Mouse (Mus musculus) splenic B cell, adult 2 months (primary cell): ENCODE results near the gene Osbp2.

Experiments
- DNase-seq: peaks from one replicate; pipeline ENCODE4 v3.0.0-alpha.2; 2011; ENCODE audit warnings: low read depth, low spot score
- H3K27me3 ChIP-seq: 2 replicates; pipeline ENCODE4 v1.6.1; 2012; ENCODE audit warnings: mild to moderate bottlenecking, low read length, moderate library complexity, mixed read lengths; ENCODE audit not compliant: control insufficient read depth, poor library complexity, insufficient read depth, severe bottlenecking
- H3K36me3 ChIP-seq: 2 replicates; pipeline ENCODE4 v1.6.1; 2012; ENCODE audit warnings: mild to moderate bottlenecking, low read length, moderate library complexity, mixed read lengths; ENCODE audit not compliant: control insufficient read depth, poor library complexity, insufficient read depth, severe bottlenecking

Osbp2 gene

DNA sequence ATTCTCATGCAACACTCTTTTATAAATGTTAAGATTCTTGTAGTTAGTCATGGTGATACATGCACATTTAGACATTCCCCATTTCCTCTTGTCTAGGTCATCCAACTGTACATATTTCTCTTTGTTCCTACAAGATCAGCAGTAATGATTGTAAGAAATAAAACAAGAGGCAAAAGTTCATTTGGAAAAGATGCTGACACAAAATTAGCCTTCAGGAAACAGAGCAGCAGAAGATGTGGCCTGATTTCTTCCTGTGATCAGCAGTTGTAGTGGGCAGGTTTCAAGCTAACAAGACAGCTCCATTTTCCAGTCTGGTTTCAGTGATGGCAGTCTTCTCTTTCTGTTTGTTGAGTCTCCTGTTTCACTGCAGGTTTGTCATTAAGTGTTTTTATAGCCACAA is 47.8 kb downstream of the Osbp2 start:
- Histone ChIP-seq H3K27me3 (no peaks in the 10 kb centered on the region), H3K36me3 (no peaks in the 10 kb centered on the region)
- DNase-seq, result no peak

DNA sequence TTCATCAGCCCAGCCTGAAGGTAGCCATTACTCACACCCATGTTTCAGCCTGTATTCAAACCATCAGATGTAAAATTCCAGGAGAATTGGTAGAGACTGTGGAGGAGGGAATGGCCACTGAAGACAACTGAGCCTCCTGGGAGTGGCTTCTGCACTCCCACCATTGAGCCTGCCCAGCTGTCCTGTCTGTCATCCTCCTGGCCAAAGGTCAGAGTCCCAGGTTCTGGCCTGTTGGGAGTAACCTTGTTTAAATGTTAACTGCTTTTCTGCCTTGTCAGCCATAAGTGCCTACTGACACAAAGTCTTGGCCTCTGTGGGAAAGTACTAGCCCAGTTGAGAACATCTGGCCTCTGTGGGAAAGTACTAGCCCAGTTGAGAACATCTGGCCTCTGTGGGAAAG is 50.4 kb downstream of the Osbp2 start:
- DNase-seq, result no peak
- no peaks in the 10 kb centered on the region for H3K36me3 ChIP-seq
- no peaks in the 10 kb centered on the region for H3K27me3 ChIP-seq

DNA sequence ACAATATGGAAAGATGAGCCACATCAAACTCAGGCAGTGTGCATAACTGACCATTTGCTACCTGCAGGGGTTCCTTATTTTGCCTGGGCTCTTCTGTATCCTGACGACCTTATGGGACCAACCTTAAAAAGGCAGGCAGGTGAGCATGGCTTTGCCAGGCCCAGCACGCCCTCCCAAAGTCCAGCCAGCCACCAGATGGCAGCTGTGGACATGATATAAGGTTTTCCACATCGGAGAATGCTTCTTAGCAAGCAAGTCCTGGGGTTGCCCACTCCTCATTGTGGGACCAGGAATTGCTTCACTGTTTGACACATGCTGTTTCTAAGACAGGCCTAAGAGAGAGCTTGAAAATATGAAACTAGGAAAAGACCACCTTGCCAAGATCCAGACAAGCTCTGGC is 55.5 kb downstream of the Osbp2 start:
- Histone ChIP-seq H3K36me3 (no peaks in the 10 kb centered on the region), H3K27me3 (no peaks in the 10 kb centered on the region)
- DNase-seq, result no peak

DNA sequence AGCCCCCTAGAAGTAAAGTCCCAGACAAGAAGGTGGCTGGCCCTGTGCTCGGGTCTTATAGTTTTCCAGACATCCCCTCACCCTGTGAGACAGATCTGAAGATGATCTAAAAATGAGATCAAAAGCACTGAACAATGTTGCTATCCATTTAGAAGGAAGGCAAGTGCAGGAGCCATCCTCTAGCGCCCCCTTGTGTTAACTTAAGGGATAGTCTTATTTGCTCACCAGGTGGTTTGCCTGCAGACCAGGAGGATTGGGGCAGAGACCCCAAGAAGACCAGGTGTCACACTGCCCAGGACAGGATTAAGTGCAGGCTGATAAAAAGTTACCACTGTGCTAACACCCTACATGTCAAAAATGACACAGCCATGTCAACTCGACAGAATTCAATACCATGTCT is 58.3 kb downstream of the Osbp2 start:
- Histone ChIP-seq H3K36me3 (no peaks in the 10 kb centered on the region), H3K27me3 (no peaks in the 10 kb centered on the region)
- peak; percentile 45 for DNase-seq

DNA sequence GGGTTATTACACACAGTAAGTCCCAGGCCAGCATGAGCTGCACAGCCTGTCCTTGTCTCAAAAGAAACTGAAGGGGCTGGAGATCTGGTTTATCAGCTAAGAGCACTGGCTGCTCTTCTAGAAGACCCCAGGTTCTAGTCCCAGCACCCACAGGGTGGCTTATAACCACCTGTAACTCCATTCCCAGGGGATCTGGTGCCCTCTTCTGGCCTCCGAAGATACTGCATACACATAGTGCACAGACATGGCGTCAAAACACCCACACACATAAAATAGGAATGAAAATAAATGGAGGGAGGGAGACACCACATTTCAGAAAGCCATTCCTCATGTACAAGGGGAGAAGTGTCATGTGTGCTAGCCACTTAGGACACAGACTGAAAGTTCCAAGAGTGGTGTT is 59.1 kb downstream of the Osbp2 start:
- no peaks in the 10 kb centered on the region for H3K36me3 ChIP-seq
- no peaks in the 10 kb centered on the region for H3K27me3 ChIP-seq
- peak; percentile 4 for DNase-seq

DNA sequence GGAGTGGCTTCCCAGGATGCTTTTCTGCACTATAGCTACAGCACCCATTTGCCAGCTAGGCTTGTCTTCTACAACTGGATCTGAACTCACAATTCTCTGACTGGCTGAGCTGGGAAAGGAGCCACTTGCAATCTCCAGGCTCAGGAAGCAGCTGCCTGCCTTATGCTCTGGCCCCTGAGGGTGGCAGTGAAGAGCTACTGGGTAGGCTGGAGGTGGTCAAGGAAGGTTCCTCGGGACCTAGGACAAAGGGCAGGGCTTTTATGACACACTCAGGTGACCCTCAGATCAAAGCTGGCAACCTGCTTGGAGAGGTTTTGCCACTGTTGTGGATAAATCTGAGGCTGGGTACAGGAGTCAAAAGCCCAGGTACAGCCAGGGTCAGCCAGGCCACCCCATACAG is 61.6 kb downstream of the Osbp2 start:
- no peaks in the 10 kb centered on the region for H3K27me3 ChIP-seq
- DNase-seq, result no peak

DNA sequence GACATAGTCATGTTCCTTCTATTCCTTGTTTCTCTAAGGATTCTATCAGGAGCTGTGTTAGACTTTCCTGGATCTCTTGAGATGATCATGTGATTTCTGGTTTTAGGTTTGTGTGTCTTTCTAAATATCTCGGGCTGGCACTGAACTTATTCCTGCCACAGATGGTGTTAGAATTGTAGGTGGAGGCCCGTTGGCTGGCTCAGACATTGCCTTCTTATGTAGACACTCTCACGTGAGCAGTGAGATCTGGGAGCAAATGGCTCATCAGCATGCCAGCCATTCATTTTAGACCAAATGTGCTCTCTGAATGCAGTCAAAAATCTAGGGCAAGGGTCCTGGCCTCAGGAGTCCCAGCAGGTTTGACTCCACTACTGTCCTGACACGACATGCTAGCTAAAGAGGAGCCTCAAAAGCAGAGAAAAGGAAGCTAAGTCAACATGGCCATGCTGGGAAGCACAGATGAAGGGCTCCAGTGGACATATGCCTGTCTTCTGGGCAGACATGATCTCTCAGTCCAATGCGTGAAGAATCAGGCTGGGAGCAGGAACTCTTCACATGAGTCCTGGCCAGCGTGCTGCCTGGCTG is 66.0 kb downstream of the Osbp2 start:
- Histone ChIP-seq H3K27me3 (no peaks in the 10 kb centered on the region), H3K36me3 (no peaks in the 10 kb centered on the region)
- DNase-seq, result no peak

More for the DNA sequence above, 61.6 kb downstream of the Osbp2 start:
- H3K36me3 ChIP-seq, result no peaks in the 10 kb centered on the region

DNA sequence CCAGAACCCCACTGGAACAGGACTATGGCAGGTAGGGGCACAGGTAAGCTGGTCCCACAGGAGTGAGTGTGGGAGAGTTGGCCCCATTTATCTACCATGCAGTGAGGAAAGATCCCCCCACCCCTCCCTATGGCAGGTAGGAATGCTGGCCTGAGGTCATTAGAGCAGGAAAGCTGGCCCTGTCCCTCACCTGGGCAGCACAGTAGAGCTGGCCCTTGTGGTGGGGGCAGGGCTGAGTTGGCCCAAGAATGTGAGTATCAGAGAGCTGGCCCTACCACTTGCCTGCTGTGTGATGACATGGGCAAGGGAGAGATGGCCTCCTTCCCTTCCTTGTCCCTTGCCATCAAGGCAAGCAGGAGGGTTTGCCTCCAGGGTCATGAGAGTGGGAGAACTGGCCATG is 73.0 kb downstream of the Osbp2 start:
- DNase-seq, result no peak
- no peaks in the 10 kb centered on the region for H3K27me3 ChIP-seq
- H3K36me3 ChIP-seq, result no peaks in the 10 kb centered on the region

DNA sequence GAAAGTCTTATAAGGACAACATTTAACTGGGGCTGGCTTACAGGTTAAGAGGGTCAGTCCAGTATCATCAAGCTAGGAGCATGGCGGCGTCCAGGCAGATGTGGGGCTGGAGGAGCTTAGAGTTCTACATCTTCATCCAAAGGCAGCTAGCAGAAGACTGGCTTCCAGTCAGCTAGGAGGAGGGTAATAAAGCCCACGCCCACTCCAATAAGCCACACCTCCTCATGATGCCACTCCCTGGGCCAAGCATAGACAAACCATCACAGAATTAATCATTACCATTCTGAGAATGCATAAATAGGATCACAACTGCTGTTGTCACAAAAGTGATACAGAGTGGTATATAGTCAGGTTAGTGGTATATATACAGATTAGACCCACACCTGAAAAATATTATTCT is 73.8 kb downstream of the Osbp2 start:
- no peak for DNase-seq
- no peaks in the 10 kb centered on the region for H3K36me3 ChIP-seq

DNA sequence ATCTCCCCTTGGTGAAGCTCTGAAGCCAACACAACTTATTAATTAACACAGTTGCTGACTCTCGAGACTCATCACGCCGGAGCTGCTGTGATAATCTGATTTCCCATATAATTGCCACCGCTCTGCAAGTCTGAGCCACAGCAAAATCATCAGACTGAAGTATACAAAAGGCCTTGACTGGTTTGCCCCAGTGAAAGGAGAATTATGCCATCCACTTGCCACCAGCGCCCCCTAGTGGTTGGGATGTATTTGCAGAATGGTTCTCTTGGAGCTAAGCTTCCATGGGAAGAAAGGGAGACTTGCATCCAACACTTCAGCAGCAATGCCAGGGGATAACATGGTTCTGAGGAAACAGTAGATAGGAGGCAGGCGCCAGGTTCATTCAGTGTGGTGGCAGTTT is 77.1 kb downstream of the Osbp2 start:
- DNase-seq, result peak; percentile 75
- Histone ChIP-seq H3K36me3 (no peaks in the 10 kb centered on the region), H3K27me3 (no peaks in the 10 kb centered on the region)

More for the DNA sequence above, 73.8 kb downstream of the Osbp2 start:
- no peaks in the 10 kb centered on the region for H3K27me3 ChIP-seq

DNA sequence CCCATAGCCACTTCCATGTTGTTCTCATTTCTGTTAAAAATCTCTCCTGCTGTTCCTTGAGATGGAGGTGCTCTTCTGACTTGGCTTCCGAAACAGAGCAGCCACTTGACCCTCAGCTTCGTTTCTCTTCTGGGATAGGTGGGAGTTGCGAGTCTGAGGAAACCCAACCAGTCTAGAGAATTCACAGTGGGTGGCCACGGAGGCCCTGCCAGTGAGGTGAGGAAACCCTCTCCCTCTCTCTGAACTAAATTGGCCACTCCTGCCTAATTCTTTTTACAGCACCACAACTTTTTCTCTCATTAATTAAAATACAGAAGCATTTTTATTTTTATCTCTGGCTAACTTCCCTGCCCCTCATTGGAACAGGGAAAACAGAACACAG is 88.4 kb downstream of the Osbp2 start:
- DNase-seq, result no peak
- Histone ChIP-seq H3K27me3 (no peaks in the 10 kb centered on the region), H3K36me3 (no peaks in the 10 kb centered on the region)

DNA sequence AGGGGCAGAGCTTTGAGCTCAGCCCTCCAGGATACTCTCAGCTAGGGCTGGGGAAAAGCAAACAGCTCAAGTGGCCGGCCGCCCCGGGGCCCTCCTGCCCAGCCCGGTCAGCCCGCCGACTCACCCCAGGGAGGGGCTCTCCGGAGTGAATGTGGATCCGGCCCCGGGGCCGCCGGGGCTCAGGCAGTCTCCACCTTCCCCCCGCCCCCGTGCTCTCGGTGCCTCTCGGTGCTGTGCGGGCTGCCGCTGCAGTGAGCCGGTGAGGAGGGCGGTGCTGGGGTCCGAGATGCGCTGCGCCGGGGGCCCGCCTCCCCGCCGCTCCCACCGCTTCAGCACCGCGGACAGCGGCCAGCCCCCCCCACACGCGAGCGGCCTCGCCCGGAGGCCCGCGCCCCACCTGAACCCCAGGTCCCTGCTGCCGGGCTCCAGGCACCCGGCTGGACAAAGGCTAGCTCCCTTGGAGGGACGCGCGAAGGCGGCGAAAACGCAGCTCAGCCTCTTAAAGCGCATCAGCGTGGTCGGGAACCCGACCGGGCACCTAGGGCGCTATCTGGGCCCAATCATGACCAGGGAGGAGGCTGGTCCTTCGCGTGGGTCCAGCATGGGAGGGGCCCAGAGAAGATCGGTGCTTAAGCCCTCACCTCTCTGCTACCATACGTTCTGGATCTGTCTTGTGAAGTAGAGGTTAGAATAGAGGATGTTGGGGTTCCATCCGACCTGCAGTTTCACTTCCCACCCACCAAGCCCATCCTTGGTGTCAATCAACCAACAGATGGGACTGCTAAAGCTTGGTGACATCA is 89.0 kb downstream of the Osbp2 start:
- no peaks in the 10 kb centered on the region for H3K27me3 ChIP-seq
- H3K36me3 ChIP-seq, result no peaks in the 10 kb centered on the region
- peak; percentile 4 for DNase-seq

DNA sequence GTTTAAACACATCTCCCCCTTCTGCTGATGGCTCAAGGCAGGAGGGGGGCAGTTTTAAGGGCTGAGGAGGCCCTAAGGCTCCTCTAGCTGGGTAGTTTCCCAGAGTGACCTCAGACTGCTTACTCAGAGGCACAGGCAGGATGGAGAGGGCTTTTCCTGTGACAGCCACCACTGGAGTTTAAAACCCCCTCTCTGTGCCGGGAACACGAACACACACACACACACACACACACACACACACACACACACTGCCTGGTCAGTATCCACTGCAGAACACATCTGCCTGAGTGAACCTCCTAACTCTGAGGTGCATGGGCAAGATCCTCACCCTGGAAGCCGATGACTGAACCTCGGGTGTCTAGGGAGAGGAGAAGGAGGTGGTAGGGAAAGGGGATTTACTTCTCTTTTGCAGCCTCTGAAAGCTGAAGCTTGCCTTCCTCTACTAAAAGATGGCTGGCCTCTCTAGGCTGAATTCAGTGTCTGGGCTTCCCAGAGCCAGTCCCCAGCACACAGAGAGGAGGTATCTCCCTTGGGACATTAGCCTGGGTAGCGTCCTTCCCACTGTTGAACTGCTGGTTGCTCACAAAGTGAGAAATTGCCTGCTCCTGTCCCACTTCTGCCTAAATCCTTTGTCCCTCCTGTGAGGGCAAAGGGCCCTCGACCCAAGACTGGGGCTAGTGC is 89.8 kb downstream of the Osbp2 start:
- DNase-seq, result no peak
- Histone ChIP-seq H3K36me3 (no peaks in the 10 kb centered on the region), H3K27me3 (no peaks in the 10 kb centered on the region)

DNA sequence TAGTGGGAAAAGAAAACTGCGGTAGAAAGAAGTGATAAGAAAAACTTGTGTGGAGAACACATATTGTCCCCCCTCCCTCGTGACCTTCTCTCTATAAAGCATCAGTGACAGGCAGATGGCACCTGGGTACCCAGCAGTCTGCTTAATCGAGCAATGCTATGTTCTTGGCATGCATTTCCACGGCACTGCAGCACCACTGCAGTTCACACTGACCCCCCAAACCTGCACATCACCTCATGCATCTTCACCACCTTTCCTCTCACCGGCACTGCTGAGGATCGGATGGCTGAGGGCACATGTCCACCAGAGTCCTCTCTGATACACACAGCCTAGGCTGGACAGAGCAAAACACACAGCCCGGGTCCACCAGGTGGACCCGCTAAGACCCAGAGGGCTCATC is 90.6 kb downstream of the Osbp2 start:
- DNase-seq, result no peak
- Histone ChIP-seq H3K36me3 (no peaks in the 10 kb centered on the region), H3K27me3 (no peaks in the 10 kb centered on the region)

DNA sequence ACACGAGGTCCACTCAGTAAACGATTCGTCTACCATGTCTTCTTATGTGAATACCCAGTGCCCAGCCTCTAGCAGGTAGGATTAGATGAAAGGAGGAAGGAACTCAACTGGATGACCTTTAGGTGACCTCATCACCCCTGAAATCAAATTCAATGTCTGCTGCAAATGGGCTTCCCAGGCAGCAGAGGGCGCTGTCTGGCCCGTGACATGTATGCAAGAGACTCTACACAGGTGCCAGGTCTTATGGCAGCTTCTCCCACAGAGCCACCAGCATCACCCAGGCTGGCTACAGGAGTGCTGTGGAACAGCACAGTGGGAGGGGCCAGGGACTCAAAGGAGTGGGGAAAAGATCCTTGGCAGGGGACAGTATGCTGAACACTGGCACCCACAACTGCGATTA is 92.4 kb downstream of the Osbp2 start:
- peak; percentile 6 for DNase-seq
- Histone ChIP-seq H3K36me3 (no peaks in the 10 kb centered on the region), H3K27me3 (no peaks in the 10 kb centered on the region)
